Mouse (Mus musculus) hindbrain, embryonic 16.5 days (tissue): ENCODE measurements around the gene Grin3b. TPM values are rescaled to one million over a fixed set of nuclear protein-coding genes. Genes with fewer than 3 reads are reported as not detected.

Experiments used
- ATAC-seq: fragments of 200-750 bp; cut with Nextera tagmentation; 2 replicates; pipeline ENCODE4 v1.8.0; 2017; ENCODE audit warnings: moderate TSS enrichment, moderate library complexity
- H3K27ac ChIP-seq: fragments of 300-500 bp; sonication (generic); 2 replicates; pipeline ENCODE4 v1.5.1; 2014; ENCODE audit warnings: low read depth, mild to moderate bottlenecking, control low read depth, low read length, moderate library complexity
- H3K27me3 ChIP-seq: fragments of 300-500 bp; sonication (generic); replicated peaks from 2 replicates; pipeline ENCODE4 v1.6.1; 2014; ENCODE audit warnings: low read length; ENCODE audit not compliant: control insufficient read depth, insufficient read depth
- H3K36me3 ChIP-seq: fragments of 300-500 bp; sonication (generic); 2 replicates; pipeline ENCODE4 v1.6.1; 2014; ENCODE audit warnings: mild to moderate bottlenecking, low read length, moderate library complexity, mixed read lengths; ENCODE audit not compliant: control insufficient read depth, insufficient read depth
- H3K4me1 ChIP-seq: fragments of 300-500 bp; sonication (generic); 2 replicates; pipeline ENCODE4 v1.6.1; 2014; ENCODE audit warnings: low read depth, low read length; ENCODE audit not compliant: control insufficient read depth, insufficient read depth
- H3K4me2 ChIP-seq: fragments of 300-500 bp; sonication (generic); 2 replicates; pipeline ENCODE4 v1.6.1; 2014; ENCODE audit warnings: mild to moderate bottlenecking, low read length, control low read depth, moderate library complexity
- H3K4me3 ChIP-seq: fragments of 300-500 bp; sonication (generic); 2 replicates; pipeline ENCODE4 v1.5.1; 2014; ENCODE audit warnings: mild to moderate bottlenecking, low read length, control low read depth, moderate library complexity
- H3K9ac ChIP-seq: fragments of 300-500 bp; sonication (generic); 2 replicates; pipeline ENCODE4 v1.6.1; 2014; ENCODE audit warnings: low read depth, mild to moderate bottlenecking, control low read depth, low read length, moderate library complexity
- H3K9me3 ChIP-seq: fragments of 300-500 bp; sonication (generic); 2 replicates; pipeline ENCODE4 v1.6.1; 2014; ENCODE audit warnings: mild to moderate bottlenecking, low read length, moderate library complexity; ENCODE audit not compliant: control insufficient read depth
- WGBS: fragments of 180-500 bp; shearing (Covaris S2); extraction: QIAGEN DNeasy Blood & Tissue Kit; methylation state at CpG from one replicate; pipeline ENCODE4 v1.1.7; 2014; 5-methylcytosine and 5-hydroxymethylcytosine counted together
- polyA plus RNA-seq: library from polyadenylated mRNA; unstranded; fragments of >200 nt; fragmentation: Nextera tagmentation; extraction: Ambion mirVana; gene quantifications from 2 replicates; pipeline ENCODE4 v1.2.1, GENCODE M21; 2015

Grin3b gene
- polyA plus RNA-seq, 1 experiment from 2014 or later = 0.46 TPM

- Histone ChIP-seq H3K9me3 (peaks cover 25% of the 10 kb centered on the region), H3K36me3 (peaks cover 28% of the 10 kb centered on the region), H3K9ac (no peak overlapping the region), H3K27ac (no peak overlapping the region), H3K27me3 (peaks cover 26% of the 10 kb centered on the region), H3K4me1 (no peaks in the 10 kb centered on the region), H3K4me2 (no peak overlapping the region), H3K4me3 (no peak overlapping the region)
- WGBS = 39% methylated on average over 25 of the region's 25 CpGs
- ATAC-seq = no peak
These were observed 43.1 kb downstream of the Grin3b start for GRCm38 (mm10) chr10:80013609-80014008.

- Histone ChIP-seq H3K27ac (no peak overlapping the region), H3K36me3 (peaks cover 21% of the 10 kb centered on the region), H3K27me3 (peaks cover 37% of the 10 kb centered on the region), H3K4me3 (no peak overlapping the region), H3K9me3 (peaks cover 19% of the 10 kb centered on the region), H3K9ac (no peak overlapping the region), H3K4me2 (no peak overlapping the region), H3K4me1 (no peaks in the 10 kb centered on the region)
- ATAC-seq = no peak
- WGBS = 25% methylated on average over 28 of the region's 28 CpGs
These were observed 44.2 kb downstream of the Grin3b start for GRCm38 (mm10) chr10:80014484-80015290.

- 87% methylated on average over 10 of the region's 10 CpGs for WGBS
- Histone ChIP-seq H3K9me3 (peaks cover 11% of the 10 kb centered on the region), H3K9ac (no peak overlapping the region), H3K27me3 (peaks cover 43% of the 10 kb centered on the region), H3K36me3 (peaks cover 14% of the 10 kb centered on the region), H3K27ac (no peak overlapping the region), H3K4me1 (no peaks in the 10 kb centered on the region), H3K4me2 (no peak overlapping the region), H3K4me3 (no peak overlapping the region)
- ATAC-seq = no peak
These were observed 45.1 kb downstream of the Grin3b start for GRCm38 (mm10) chr10:80015583-80015982.

GRCm38 (mm10) chr10:80016511-80016910 is 46.0 kb downstream of the Grin3b start, which contains the start of gene Arhgap45:
Gene Arhgap45, plus strand, starts transcription at chr10:80016653.
- Histone ChIP-seq H3K27me3 (peaks cover 42% of the 10 kb centered on the region), H3K4me2 (no peak within 1 kb of the TSS), H3K27ac (no peak within 1 kb of the TSS), H3K9me3 (peaks cover 4% of the 10 kb centered on the region; the same call in 1 of the 2 replicates), H3K9ac (no peak within 1 kb of the TSS), H3K36me3 (peaks cover 6% of the 10 kb centered on the region), H3K4me1 (no peaks in the 10 kb centered on the region), H3K4me3 (no peak within 1 kb of the TSS)
- WGBS = 74% methylated on average over 11 of the region's 11 CpGs
- no peak for ATAC-seq

GRCm38 (mm10) chr10:80016931-80017330 is 46.4 kb downstream of the Grin3b start:
- Histone ChIP-seq H3K9me3 (no peaks in the 10 kb centered on the region), H3K4me2 (no peak overlapping the region), H3K9ac (no peak overlapping the region), H3K27me3 (peaks cover 38% of the 10 kb centered on the region), H3K4me1 (no peaks in the 10 kb centered on the region), H3K36me3 (peaks cover 1% of the 10 kb centered on the region), H3K27ac (no peak overlapping the region), H3K4me3 (no peak overlapping the region)
- WGBS = 86% methylated on average over 10 of the region's 10 CpGs
- ATAC-seq = no peak

- 54% methylated on average over 2 of the region's 3 CpGs for WGBS
- no peak overlapping the region for H3K9ac ChIP-seq
- no peak for ATAC-seq
- no peak overlapping the region for H3K4me2 ChIP-seq
- no peak overlapping the region for H3K4me3 ChIP-seq
- H3K36me3 ChIP-seq = no peaks in the 10 kb centered on the region
- H3K4me1 ChIP-seq = no peaks in the 10 kb centered on the region
- peaks cover 36% of the 10 kb centered on the region for H3K27me3 ChIP-seq
- H3K9me3 ChIP-seq = no peaks in the 10 kb centered on the region
- no peak overlapping the region for H3K27ac ChIP-seq
These were observed 46.8 kb downstream of the Grin3b start for GRCm38 (mm10) chr10:80017361-80017760.

- Histone ChIP-seq H3K36me3 (no peaks in the 10 kb centered on the region), H3K27ac (no peak overlapping the region), H3K4me2 (no peak overlapping the region), H3K4me1 (no peaks in the 10 kb centered on the region), H3K27me3 (peaks cover 36% of the 10 kb centered on the region), H3K9me3 (no peaks in the 10 kb centered on the region), H3K9ac (no peak overlapping the region), H3K4me3 (no peak overlapping the region)
- 83% methylated on average over 14 of the region's 14 CpGs for WGBS
- ATAC-seq = no peak
These were observed 47.3 kb downstream of the Grin3b start for GRCm38 (mm10) chr10:80017771-80018170.

- no peak overlapping the region; the same call in 1 of the 2 replicates for H3K4me3 ChIP-seq
These were observed 48.3 kb downstream of the Grin3b start for GRCm38 (mm10) chr10:80018739-80019297.

GRCm38 (mm10) chr10:80019471-80020131 is 49.1 kb downstream of the Grin3b start:
- Histone ChIP-seq H3K9me3 (no peaks in the 10 kb centered on the region), H3K27ac (no peak overlapping the region), H3K4me2 (peak overlapping the region; percentile 11; the same call in 1 of the 2 replicates), H3K27me3 (peaks cover 19% of the 10 kb centered on the region), H3K4me1 (no peaks in the 10 kb centered on the region), H3K4me3 (no peak overlapping the region), H3K36me3 (no peaks in the 10 kb centered on the region), H3K9ac (no peak overlapping the region)
- WGBS = 3% methylated on average over 20 of the region's 20 CpGs
- ATAC-seq = no peak

More at GRCm38 (mm10) chr10:80018739-80019297, 48.3 kb downstream of the Grin3b start:
- H3K27ac ChIP-seq = no peak overlapping the region
- H3K4me2 ChIP-seq = no peak overlapping the region
- ATAC-seq = no peak
- peaks cover 27% of the 10 kb centered on the region for H3K27me3 ChIP-seq
- 10% methylated on average over 14 of the region's 15 CpGs for WGBS
- H3K9ac ChIP-seq = 0 out of 2 replicates have a peak overlapping the region, but pooled peaks have one; percentile 22
- no peaks in the 10 kb centered on the region for H3K9me3 ChIP-seq
- H3K36me3 ChIP-seq = no peaks in the 10 kb centered on the region
- H3K4me1 ChIP-seq = no peaks in the 10 kb centered on the region
